Mouse (Mus musculus): ENCODE measurements at regions not wholly inside any gene's neighbourhood (a gene's known extent, or its start where the extent isn't known, plus 50 kb on each side); places are given as distances from the start of the nearest gene placed in this dataset.
A peak's percentile ranks its signal among the peaks of the same experiment; 100 is the strongest.

DNA sequence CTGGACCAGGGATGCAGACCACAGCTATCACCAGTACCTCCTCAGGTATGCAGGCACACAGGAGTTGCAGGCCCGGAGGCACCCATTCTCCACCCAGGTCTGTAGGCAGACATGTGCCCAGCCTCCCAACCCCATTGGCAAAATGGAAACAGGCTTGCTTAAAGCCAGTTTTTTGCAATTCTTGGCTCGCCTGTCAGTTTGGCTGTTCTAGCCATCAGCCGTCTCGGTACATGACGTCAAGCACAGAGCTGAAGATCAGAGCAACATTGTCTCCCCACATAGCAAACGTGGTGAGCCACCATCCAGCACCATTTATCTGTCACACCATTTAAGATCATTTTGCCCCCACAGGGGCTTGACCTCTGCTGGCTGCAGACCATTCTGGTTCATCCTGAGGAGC lies 196.1 kb upstream of the Cops8 start:
- DNase-seq = no peak

DNA sequence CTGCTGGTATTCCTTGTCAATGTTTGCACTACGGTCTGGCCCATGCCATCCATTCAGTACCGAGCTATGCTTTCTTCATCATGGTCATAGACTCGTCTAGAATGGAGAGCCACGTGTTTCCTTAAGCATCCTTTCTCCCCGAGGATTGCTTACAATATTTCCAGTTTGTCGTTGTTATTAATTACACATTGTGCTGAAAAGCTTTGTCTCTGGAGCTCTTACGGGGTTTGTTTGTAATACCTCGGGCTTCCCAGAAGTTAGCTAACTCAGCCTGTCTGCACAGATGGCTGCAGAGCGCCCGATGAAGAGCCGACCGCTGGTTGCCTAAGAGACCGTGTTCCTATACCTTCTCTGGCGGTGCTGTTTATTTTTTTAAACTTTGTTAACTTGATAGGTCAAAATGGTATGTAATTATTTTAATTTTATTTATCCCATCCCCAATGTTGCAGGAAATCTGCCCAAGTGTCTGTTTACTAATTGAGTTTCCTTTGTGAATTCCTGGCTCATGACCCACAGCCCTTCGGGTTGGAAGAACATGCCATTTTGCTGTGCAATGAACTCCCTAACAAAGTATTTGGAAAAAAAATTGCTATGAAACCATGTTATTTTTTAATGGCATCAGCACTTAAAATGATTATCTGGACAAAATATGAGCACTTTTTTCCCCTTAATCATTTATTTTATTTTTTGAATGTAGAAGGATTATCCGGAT lies 194.1 kb upstream of the Cops8 start:
- no peak for DNase-seq

DNA sequence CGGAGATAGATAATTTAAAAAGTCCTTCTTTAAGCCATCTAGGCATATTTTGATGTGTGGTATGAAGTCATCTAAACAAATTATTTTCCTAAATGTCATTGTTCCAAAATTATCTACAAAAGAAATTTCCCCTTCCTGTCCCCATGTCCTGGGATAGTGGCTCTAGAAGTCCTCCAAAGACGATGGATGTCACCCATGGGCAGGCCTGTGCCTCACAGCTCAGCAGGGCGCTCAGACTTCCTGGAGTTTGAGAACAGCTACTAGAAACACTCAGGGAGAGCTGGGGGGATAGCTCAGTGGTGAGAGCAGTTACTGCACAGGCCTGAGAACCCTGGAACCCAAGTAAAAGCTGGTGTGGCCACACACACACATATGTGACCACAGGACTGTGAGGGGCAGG lies 193.5 kb upstream of the Cops8 start:
- DNase-seq = no peak

DNA sequence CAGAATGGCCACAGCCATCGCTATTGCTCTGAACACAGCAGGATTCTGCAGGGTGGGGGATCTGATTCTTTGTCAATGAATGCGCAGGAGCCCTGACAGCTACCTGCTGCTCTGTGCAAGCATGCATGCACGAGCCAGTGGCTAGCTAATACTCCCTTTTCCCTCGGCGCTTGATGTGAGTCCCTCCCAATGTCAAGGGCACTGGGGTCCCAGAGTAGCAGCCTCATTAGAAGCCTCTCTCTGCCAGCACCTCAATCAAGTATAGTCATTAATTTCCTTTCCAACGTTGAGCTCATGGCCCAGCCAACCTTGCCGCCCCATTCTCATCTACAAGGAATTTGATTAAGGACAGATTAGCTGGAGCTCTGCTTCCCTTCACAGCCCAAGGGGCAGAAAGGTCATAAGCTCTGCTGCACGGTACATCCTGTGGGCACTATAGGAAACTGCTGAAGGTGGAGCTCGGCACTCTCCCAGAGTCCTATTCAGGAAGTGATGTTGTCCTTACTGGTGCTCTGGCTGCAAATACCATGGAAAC lies 190.2 kb upstream of the Cops8 start:
- peak; percentile 16 for DNase-seq

DNA sequence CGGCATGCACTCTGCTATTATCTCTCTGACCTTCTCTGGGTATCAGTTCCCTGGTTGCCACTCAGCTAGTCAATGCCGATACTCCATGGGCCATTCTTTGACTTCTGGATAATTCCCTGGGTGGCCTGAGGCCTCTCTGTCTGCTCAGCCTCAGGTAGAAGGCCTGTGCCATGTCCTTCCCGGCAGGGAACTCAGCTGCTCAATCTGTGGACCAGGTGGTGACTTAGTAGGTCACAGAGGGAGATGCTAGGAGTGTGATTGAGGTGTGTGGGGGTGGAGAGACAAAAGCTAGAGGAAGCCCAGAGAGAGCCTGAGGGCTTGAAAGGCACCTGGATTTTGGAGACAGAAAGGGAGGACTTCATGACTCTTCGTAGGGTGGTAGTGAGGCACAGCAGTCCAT lies 188.0 kb upstream of the Cops8 start:
- DNase-seq = no peak

DNA sequence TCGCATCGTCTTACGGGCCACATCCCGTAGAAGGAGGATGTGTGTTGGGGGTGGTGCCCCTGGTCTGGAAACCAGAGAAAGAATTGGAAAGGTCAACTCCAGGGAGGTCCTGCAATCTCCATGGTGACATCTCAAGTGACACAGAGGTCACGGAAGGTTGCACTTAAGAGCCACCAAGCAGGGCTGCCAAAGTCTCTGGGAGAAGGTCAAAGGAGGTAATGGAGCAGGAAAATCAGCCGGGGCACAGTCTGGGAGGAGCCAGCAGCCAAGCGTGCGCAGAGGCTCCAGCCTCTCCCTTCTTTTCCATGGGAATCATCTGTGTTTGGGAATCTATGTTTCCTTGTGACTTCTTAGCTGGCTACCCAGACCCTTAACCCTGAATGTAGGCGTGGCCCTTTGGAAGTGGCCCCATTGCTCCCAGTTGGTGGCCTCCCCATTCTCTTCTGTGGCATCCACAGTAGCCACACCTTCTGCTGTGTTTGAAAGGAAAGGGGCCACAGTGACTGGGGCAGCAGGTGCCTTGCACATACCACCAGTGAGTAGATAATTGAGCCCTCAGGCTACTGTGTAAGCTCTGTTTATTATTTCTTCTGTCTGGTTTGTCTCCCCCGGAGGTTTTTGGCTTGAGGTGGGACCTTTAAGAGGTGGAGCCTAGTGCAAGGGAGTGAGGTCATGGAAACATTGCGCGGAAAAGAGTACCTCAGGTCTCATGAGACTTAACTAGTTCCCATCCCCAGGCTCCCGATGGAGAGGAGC lies 178.5 kb upstream of the Cops8 start:
- peak; percentile 27 for DNase-seq

DNA sequence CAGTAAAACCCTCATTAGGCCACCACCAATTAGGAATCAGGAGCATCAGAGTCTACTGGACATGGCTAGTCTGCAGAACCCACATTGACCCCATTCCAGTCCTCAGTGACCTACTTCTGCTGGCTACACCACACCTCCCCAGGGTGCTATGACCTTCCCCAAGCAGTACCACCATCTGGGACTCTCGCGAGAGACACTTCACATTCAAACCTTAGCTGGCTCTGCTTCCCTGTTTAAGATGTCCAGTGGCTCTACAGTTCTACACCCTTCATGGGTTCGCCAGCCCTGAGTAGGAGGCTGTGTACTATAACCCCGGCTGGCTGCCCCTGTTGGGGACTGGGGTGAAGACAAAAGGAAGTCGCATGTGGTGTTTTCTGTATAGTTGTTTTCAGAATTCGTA lies 174.4 kb upstream of the Cops8 start:
- DNase-seq = no peak

DNA sequence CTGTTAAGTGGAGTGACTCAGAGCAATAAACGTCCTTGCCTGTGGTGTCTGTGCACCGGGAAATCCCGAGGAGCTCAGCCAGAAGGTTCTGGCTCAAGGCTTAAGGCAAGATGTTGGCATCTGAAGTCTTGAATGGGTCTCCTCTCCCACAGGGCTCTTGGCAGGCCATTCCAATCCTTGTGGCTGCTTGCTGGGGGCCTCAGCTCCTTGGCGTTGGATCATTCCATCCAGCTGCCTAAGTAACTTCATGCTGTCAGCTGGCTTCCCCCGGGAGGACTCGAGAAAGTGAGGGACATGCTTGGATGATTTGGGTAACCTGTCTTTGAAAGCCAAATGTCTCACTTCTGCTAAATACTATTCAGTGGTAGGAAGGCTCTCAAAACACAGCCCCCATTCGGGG lies 174.0 kb upstream of the Cops8 start:
- no peak for DNase-seq

DNA sequence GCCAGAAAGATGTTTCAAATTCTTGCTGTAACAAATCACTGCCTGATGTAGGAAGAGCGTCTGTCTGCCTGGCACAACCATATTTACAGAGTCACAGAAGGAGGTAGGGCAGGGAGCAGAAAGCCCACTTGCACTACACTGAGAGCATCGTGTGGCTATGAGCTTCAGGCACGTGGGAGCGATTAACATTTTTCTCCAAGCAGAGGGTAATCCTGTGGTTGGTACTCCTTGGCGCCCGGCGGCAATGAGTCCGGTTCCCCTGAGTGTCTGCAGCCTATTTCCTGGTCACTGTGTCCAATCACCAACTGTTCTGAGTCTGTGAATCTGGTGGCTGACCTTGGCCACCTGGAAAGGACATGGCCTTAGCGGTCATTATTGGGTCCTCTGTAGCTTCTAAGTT lies 172.3 kb upstream of the Cops8 start:
- DNase-seq = no peak

DNA sequence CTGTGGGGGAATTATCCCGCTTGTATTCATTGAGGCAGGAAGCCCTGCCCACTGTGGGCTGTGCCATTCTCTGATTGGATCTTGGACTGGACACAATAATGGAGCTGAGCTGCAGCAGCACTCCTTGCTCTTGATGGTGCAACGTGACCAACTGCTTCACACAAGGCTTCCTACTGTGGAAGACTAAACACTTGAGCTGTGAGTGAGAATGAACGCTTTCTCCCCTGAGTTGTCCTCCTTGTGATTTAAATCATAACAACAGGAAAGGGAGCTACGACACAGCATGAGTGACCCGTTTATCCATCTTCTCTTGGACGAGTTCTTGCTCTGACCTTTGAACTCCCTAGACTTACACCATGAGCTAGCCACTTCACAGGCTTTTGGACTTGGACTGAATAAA lies 171.0 kb upstream of the Cops8 start:
- no peak for DNase-seq

DNA sequence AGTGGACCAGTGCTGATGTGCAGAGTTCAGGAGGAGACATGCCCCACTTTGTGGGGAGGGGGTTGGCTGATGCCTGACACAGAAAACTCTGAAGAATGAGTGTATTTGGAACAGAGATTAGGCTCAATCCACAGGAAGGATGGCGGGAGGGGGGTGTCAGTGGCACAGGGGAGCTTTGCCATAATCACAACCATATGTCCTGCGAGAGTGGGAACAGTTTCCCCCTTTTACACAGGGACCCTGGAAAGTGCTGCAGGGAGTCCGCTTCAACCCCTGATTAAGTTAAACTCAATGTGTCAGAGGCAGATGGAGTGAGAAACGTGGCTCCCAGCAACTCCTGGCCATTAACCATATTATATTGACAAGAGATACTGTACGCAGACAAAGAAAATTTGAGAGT lies 168.9 kb upstream of the Cops8 start:
- no peak for DNase-seq

DNA sequence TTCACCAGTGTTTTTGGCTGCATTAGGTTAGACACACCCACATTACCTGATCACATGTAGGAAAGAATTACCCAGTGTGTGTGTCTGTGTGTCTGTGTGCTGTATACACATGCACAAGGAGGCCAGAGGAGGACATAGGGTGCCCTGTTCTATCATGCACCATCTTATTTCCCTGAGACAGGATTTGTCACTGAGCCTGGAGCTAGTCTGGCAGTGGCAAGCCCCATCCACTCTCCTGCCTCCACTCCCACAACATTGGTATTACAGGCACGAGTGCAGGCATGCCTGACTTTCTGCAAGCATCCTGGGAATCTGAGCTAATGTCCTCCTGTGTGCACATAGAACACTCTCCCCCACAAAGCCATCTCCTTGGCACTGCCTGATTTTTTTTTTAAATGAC lies 162.1 kb upstream of the Cops8 start:
- DNase-seq = no peak

DNA sequence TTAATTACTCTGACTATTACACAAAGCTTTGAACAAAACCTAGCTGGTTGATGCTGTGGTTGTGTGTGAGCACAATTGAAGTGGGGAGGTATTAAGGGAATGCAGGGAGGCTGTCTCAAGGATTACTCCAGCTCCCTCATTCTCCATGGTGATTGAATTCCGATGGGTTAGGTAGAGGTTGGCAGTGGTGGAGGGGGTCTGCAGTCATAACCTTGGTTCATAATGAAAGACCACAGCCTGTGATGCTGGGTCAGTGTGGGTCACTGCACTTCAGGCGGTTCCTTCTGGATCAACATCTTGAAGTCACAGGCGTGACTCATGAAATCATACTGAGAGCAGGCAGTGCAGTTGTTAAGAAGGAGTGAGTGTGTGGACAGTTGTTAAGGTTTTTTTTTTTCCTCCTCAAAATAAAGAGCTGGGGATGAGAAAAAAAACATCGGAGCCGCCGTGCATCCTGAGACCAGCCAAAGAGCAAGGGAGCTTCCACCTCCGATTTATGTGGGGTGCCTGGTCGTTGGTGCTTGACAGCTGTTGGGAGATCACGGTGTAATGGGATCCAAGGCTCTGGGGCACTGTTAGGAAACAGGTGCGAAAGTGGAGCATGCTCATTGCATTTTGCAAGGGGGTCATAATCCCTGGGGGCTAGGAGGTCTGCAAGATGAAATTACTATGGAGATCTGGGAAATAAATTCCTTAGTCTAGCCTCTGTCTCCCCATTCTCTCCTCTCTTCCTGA lies 161.5 kb upstream of the Cops8 start:
- DNase-seq = no peak

DNA sequence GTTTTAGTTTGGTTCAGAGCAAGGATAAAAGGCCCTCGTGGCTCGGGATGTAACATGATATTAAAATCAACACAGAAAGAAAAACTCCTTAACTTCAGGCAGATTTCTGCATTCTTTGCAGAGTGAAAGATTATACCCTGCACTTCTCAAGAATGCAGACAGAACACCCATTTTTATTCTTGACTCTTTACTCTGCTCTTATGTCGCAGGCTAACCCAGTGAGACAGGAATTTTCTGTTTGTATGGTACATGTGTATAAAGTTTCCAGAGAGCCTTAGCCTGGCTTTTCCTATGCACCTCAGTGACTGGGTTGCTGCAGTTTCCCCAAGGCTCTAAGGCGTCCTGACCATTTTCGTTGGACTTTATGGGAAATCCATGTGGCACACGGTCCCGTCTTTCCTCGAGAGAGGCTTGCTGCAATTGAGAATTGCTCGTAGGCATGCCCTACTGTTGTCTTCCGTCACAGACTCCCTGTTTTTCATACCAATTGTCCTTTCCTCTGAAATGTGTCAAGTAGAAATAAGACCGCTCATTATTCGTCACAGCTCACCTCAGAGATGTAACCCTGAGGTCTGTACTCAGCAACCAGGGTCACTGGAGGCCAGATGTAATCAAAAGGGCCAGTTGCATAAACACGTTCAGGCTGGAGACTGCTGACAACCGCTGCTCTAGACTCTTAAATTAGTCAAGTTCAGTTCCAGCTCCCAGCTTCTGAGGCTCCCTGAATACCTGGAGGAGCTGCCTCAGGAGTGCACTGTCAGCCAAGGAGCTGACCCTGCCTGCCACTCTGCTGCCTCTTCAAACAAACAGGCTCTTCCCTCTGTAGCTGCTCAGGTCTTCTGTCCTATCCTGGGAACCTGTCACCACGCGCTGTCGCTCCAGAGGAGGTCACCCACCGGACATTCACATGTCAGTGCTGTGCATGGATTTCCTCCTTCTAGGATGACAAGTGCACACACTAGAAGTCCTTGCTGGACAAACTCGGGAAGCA lies 160.2 kb upstream of the Cops8 start:
- DNase-seq = no peak

DNA sequence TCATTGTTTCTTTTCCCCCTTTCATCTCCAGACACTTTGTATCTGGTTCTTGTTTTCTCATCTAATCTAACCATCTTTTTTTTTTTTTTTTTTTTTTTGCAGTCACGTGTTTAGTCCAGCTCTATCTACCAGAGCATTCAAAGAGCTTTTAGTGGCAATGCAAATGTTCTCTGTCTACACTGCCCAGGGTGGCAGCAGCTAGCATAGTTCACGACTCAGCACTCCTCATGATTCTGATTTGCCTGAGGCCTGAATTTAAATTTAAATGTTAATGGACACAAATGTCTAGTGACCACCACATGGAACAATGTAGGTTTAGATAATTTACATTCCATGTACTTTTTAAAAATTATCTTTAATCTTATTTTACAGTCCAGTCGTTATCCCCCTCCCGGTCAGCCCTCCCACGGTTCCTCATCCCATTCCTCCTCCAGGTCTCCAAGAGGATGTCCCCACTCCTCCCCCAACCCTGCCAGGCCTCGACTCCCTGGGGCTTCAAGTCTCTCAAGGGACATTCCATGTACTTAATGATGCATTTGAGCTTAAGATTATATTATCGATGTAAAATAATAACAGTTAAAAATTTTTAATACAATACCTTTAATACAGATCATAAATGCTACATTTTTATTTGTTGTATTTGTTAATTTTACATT lies 153.1 kb upstream of the Cops8 start:
- DNase-seq = no peak

DNA sequence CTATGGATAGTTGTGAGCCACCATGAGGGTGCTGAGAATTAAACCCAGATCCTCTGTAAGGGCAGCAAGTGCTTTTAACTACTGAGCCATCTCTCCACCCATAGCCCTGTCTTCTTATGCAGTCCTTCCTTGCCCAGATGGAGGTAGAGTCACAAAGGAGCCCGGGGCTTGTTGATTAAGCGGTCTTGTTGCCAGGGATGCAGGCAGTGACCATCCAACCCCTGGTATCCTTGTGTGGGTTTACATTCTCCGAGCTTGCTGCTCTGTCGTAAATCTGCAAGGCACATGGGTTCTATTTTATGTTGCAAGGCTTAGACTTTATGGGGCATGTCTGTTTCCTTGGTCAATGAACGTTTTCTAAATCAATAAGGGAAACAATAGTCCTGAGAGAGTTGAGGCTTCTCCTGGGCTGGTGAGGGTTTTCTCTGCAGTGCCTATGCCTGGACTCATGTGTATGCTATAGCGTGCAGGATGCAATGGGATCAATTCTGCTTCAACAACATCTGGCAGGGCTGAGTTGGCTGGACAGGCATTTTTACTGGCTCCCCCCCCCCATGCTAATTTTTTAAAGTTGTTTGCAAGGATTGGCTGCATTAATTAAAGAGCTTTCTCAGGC lies 150.7 kb upstream of the Cops8 start:
- DNase-seq = no peak

DNA sequence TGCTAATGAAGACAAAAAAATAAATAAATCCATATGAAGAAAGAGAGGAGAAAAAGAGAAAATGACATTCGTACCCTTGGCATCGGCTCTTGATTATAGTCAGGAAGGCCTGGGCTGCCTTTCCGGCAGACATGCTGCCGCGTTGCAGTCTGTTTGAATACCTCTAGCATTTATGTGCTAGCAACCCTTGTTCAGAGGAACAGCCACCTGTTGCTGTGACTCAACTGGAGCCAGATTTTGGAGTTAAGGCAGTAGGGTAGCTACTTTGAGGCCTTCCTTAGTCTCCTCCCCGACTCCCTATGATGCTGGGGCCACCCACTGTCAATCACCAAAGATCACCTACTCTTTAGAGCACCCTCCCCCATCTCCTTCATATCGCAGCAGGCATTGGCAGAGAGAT lies 148.5 kb upstream of the Cops8 start:
- DNase-seq = no peak

DNA sequence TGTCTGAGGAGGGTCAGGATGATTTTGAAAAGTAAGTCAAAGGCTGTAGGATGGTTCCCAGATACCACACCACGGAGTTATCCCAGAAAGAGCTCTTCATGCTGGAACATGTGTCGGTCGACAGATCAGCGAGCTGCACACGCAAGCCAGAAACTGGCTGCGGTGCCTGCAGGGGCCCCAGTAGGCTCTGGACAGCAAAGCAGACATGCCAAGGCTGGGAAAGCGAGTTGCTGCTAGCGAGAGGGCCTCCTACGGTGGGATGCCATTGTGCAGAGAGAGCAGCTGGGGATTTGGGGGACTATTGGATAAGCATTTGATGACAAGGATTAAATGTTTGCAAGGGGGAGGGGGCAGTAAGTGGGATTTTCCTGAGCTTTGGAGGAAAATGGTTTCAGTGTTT lies 145.4 kb upstream of the Cops8 start:
- DNase-seq = no peak

DNA sequence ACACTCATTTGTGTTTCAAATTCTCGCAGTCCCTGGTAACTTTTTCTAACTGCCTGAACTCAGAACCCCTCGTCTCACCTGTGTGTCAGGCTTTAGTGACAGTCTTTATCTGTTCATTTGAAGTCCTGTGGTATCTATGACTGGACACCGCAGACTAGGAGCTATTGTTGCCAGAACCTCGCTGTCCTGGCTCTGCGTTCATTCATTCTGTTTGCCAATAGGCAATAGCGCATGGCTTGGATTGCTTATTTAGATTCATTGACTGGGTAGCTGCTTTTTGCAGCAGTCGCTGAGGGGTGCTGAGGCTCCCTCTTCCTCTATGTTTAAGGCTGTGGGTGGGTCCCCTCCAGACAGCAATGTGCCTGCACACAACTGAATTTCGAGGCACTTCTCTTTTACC lies 144.6 kb upstream of the Cops8 start:
- no peak for DNase-seq

DNA sequence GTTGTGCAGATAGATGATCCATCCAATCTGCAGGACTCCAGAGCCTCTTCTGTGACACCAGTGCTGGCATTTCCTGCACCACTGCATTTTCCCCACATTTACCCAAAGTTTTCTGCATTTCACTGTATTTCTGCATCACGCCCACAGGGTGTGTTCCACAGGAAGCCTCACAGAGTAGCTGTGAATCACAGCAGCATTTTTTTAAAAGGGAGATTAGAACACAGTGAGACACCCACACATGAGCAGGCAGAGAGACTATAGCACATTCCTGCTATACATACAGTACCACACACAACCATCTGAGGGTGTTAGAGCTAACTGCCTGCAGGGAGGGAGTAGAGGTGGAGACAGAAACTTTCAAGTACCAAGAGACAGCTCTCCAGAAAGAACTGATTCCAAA lies 141.1 kb upstream of the Cops8 start:
- no peak for DNase-seq

DNA sequence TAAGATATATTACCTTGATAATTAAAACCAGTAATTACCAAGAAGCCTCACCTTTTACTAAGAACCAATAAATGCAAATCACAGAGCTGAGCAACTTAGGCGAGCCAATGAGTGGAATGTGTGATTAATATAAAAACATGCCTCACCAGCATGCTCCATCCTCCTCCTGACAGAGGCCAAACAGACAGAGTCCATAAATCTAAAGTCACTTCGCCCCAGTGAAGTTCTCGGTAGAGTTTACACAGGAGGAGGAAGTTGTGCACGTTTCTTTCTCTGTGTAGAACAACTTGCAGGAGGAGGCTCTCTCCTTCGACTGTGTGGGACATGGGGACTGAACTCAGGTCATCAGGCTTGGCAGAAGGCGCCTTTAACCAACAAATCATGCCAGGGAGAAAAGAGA lies 139.5 kb upstream of the Cops8 start:
- DNase-seq = no peak

DNA sequence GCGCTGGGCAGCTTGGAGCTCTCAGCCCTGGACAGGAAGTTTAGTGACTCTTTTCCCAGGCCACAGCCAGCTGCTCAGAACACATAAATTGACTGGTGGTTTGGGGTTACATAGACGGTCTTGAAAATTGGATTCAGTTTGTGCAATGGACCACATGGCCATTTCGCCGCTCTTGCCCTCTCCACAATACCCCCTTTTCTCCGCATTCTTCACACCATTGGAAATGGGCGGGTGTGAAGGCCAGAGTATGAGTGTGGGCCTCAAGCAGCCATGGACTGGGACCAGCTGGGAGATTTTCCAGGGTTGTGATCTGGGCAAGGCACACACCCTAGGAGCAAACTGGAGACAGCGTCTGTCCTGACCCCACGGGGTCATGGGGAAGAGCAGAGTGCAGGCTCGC lies 135.1 kb upstream of the Cops8 start:
- no peak for DNase-seq
